Mouse (Mus musculus): ENCODE data around the gene Smyd2.
A peak's percentile ranks its signal among the peaks of the same experiment; 100 is the strongest.

Smyd2 gene

GRCm38 (mm10) chr1:189923871-189924568, 1.9 kb upstream of the Smyd2 start:
- TF ChIP-seq POU5F1 (IDR thresholded peaks at IDR 0.05; ENCODE audit: borderline replicate concordance, low read length) (no peak), NANOG (IDR thresholded peaks at IDR 0.05; ENCODE audit: borderline replicate concordance, low read length) (no peak), CTCF (conservative IDR thresholded peaks at IDR 0.05; ENCODE audit: low read length) (no peak)
- Histone ChIP-seq H3K4me1 (replicated peaks; ENCODE audit: low read depth, low read length) (peaks cover 60% of the 10 kb centered on the region), H3K9me3 (ENCODE audit: low read length) (no peaks in the 10 kb centered on the region), H3K27me3 (ENCODE audit: insufficient read depth, low read length) (peaks cover 47% of the 10 kb centered on the region), H3K36me3 (ENCODE audit: insufficient read depth, low read length) (no peaks in the 10 kb centered on the region), H3K4me3 (replicated peaks; ENCODE audit: low read length) (peak overlapping the region; percentile 51)

- no peak overlapping the region for H3K4me3 ChIP-seq (replicated peaks; ENCODE audit: low read length)
- H3K9me3 ChIP-seq (ENCODE audit: low read length) = no peaks in the 10 kb centered on the region
- TF ChIP-seq CTCF (conservative IDR thresholded peaks at IDR 0.05; ENCODE audit: low read length) (no peak), NANOG (IDR thresholded peaks at IDR 0.05; ENCODE audit: borderline replicate concordance, low read length) (no peak), POU5F1 (IDR thresholded peaks at IDR 0.05; ENCODE audit: borderline replicate concordance, low read length) (no peak)
- peaks cover 68% of the 10 kb centered on the region for H3K4me1 ChIP-seq (replicated peaks; ENCODE audit: low read depth, low read length)
- no peaks in the 10 kb centered on the region for H3K36me3 ChIP-seq (ENCODE audit: insufficient read depth, low read length)
- H3K27me3 ChIP-seq (ENCODE audit: insufficient read depth, low read length) = peaks cover 47% of the 10 kb centered on the region
Measured at GRCm38 (mm10) chr1:189923157-189923556, 994 bp upstream of the Smyd2 start.

- Histone ChIP-seq H3K9me3 (ENCODE audit: low read length) (no peaks in the 10 kb centered on the region), H3K4me3 (replicated peaks; ENCODE audit: low read length) (peak overlapping the region; percentile 83), H3K27me3 (ENCODE audit: insufficient read depth, low read length) (peaks cover 47% of the 10 kb centered on the region), H3K4me1 (replicated peaks; ENCODE audit: low read depth, low read length) (peaks cover 69% of the 10 kb centered on the region), H3K36me3 (ENCODE audit: insufficient read depth, low read length) (no peaks in the 10 kb centered on the region)
- TF ChIP-seq POU5F1 (IDR thresholded peaks at IDR 0.05; ENCODE audit: borderline replicate concordance, low read length) (no peak), NANOG (IDR thresholded peaks at IDR 0.05; ENCODE audit: borderline replicate concordance, low read length) (no peak), CTCF (conservative IDR thresholded peaks at IDR 0.05; ENCODE audit: low read length) (no peak)
Measured at GRCm38 (mm10) chr1:189922721-189923120, 558 bp upstream of the Smyd2 start.

- peaks cover 75% of the 10 kb centered on the region for H3K4me1 ChIP-seq (replicated peaks; ENCODE audit: low read depth, low read length)
- peaks cover 44% of the 10 kb centered on the region for H3K27me3 ChIP-seq (ENCODE audit: insufficient read depth, low read length)
- no peak for TF ChIP-seq POU5F1 (IDR thresholded peaks at IDR 0.05; ENCODE audit: borderline replicate concordance, low read length)
- TF ChIP-seq NANOG (IDR thresholded peaks at IDR 0.05; ENCODE audit: borderline replicate concordance, low read length) = no peak
- no peak for TF ChIP-seq CTCF (conservative IDR thresholded peaks at IDR 0.05; ENCODE audit: low read length)
- no peaks in the 10 kb centered on the region for H3K9me3 ChIP-seq (ENCODE audit: low read length)
- H3K36me3 ChIP-seq (ENCODE audit: insufficient read depth, low read length) = no peaks in the 10 kb centered on the region
- peak overlapping the region; percentile 83 for H3K4me3 ChIP-seq (replicated peaks; ENCODE audit: low read length)
Measured at GRCm38 (mm10) chr1:189921568-189921817, 670 bp downstream of the Smyd2 start.

GRCm38 (mm10) chr1:189920701-189921567, 1.2 kb downstream of the Smyd2 start:
- TF ChIP-seq CTCF (conservative IDR thresholded peaks at IDR 0.05; ENCODE audit: low read length) (no peak), POU5F1 (IDR thresholded peaks at IDR 0.05; ENCODE audit: borderline replicate concordance, low read length) (no peak), NANOG (IDR thresholded peaks at IDR 0.05; ENCODE audit: borderline replicate concordance, low read length) (no peak)
- Histone ChIP-seq H3K4me3 (replicated peaks; ENCODE audit: low read length) (peak overlapping the region; percentile 83), H3K9me3 (ENCODE audit: low read length) (no peaks in the 10 kb centered on the region)

GRCm38 (mm10) chr1:189919756-189920155, 2.4 kb downstream of the Smyd2 start:
- no peaks in the 10 kb centered on the region for H3K9me3 ChIP-seq (ENCODE audit: low read length)
- peaks cover 87% of the 10 kb centered on the region for H3K4me1 ChIP-seq (replicated peaks; ENCODE audit: low read depth, low read length)
- H3K4me3 ChIP-seq (replicated peaks; ENCODE audit: low read length) = no peak overlapping the region
- no peaks in the 10 kb centered on the region for H3K36me3 ChIP-seq (ENCODE audit: insufficient read depth, low read length)
- peaks cover 32% of the 10 kb centered on the region for H3K27me3 ChIP-seq (ENCODE audit: insufficient read depth, low read length)
- TF ChIP-seq POU5F1 (IDR thresholded peaks at IDR 0.05; ENCODE audit: borderline replicate concordance, low read length) (no peak), NANOG (IDR thresholded peaks at IDR 0.05; ENCODE audit: borderline replicate concordance, low read length) (no peak), CTCF (conservative IDR thresholded peaks at IDR 0.05; ENCODE audit: low read length) (no peak)

More at GRCm38 (mm10) chr1:189920701-189921567, 1.2 kb downstream of the Smyd2 start:
- H3K36me3 ChIP-seq (ENCODE audit: insufficient read depth, low read length) = no peaks in the 10 kb centered on the region
- H3K27me3 ChIP-seq (ENCODE audit: insufficient read depth, low read length) = peaks cover 42% of the 10 kb centered on the region
- H3K4me1 ChIP-seq (replicated peaks; ENCODE audit: low read depth, low read length) = peaks cover 80% of the 10 kb centered on the region

GRCm38 (mm10) chr1:189917126-189917500, 5.0 kb downstream of the Smyd2 start:
- Histone ChIP-seq H3K4me3 (replicated peaks; ENCODE audit: low read length) (peak overlapping the region; percentile 63), H3K9me3 (ENCODE audit: low read length) (no peaks in the 10 kb centered on the region), H3K4me1 (replicated peaks; ENCODE audit: low read depth, low read length) (peaks cover 89% of the 10 kb centered on the region), H3K27me3 (ENCODE audit: insufficient read depth, low read length) (peaks cover 16% of the 10 kb centered on the region; the same call in 1 of the 2 replicates), H3K36me3 (ENCODE audit: insufficient read depth, low read length) (no peaks in the 10 kb centered on the region)
- TF ChIP-seq NANOG (IDR thresholded peaks at IDR 0.05; ENCODE audit: borderline replicate concordance, low read length) (no peak), CTCF (conservative IDR thresholded peaks at IDR 0.05; ENCODE audit: low read length) (no peak), POU5F1 (IDR thresholded peaks at IDR 0.05; ENCODE audit: borderline replicate concordance, low read length) (no peak)

GRCm38 (mm10) chr1:189916422-189917125, 5.6 kb downstream of the Smyd2 start:
- Histone ChIP-seq H3K9me3 (ENCODE audit: low read length) (no peaks in the 10 kb centered on the region), H3K36me3 (ENCODE audit: insufficient read depth, low read length) (no peaks in the 10 kb centered on the region), H3K27me3 (ENCODE audit: insufficient read depth, low read length) (peaks cover 16% of the 10 kb centered on the region; the same call in 1 of the 2 replicates), H3K4me1 (replicated peaks; ENCODE audit: low read depth, low read length) (peaks cover 92% of the 10 kb centered on the region), H3K4me3 (replicated peaks; ENCODE audit: low read length) (peak overlapping the region; percentile 63)
- TF ChIP-seq NANOG (IDR thresholded peaks at IDR 0.05; ENCODE audit: borderline replicate concordance, low read length) (peak; percentile 83), POU5F1 (IDR thresholded peaks at IDR 0.05; ENCODE audit: borderline replicate concordance, low read length) (no peak)
